Mouse (Mus musculus) 3134 (cell line): ENCODE results near the gene Iba57.

Experiments
- DNase-seq: peaks from one replicate; pipeline ENCODE4 v3.0.0-alpha.2; 2011; ENCODE audit warnings: low spot score; ENCODE audit not compliant: insufficient read length; ENCODE audit errors: extremely low read depth

Gene Iba57

DNA sequence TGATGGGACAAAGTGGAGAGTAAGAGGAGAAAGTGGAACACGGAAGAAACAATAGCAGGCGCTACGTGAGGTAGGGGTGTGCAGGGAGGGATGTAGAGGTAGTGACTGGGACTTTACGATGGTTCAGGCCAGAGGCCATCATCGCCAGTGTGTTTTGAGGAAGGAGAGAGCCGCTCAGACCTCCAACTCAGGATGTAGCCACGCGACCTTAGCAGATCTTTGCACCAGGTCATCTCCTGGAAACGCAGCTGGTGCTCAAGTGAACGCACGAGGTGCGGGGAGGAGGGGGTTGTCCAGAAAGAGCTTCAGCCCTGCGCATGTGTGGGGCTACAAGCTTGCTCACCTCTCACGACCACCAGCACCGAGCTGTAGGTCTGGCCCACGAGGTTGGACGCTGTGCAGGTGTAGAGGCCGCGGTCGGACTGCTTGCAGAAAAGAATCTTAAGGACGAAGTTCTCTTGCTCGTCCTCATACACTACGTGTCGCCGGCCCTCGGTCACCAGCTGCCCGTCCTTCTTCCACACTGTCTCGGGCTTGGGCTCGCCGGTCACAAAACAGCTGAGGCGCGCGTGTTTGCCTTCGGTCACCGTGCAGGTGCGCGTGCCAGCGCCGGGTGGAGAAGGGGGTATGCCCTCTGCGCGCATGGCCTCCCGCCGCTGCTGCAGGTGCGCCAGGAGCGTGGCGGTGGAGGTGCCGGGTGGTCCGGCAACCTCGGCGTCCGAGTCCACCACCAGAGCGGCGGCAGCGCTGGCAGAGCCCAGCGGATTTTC is 28.3 kb downstream of the Iba57 start:
- DNase-seq: no peak

DNA sequence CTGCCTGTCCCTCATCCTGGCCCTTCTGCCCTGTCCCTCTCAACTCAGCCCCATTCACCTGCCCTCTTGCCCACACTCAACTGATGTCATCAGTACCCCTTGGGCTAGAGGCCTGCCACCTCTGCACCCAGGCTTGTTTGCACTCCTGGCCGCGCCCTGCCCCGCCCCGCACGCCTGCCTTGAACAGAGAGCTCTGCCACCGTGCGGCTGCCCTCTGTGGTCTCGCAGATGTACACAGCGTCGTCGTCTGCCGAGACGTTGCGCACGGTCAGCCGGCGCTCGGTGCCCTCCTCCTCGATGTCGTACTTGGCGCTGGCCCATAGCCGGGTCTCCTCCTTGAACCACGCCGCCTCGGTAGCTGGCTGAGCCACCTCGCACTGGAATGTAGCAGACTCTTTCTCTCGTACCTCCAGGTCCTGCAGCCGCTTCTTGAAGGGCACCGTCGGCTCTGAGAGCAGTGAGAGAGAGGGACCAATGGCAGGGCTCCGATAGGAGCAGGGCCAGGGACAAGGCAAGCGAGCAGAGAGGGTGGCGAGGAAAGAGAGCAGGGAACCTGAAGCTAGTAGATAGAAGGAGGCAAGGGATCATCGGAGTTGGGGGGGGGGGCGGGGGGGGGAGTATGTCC is 29.1 kb downstream of the Iba57 start:
- no peak for DNase-seq

DNA sequence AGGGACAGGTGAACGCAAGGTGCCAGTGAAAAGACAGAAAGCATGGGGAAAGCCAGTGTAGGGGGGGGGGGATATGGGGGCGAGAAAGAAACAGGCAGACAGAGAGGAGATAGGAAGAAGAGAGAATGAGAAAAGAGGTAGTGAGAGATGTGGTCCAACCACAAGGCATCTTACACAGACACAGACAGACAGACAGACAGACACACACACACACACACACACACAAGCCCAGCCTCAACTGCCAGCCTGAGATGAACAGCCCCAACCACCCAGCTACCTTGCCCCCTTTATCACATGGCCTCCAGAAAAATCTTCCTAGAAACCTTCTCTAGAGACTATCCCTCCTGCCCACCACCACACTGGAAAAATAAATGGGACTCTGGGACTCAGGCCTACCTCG is 31.5 kb downstream of the Iba57 start:
- DNase-seq: no peak

DNA sequence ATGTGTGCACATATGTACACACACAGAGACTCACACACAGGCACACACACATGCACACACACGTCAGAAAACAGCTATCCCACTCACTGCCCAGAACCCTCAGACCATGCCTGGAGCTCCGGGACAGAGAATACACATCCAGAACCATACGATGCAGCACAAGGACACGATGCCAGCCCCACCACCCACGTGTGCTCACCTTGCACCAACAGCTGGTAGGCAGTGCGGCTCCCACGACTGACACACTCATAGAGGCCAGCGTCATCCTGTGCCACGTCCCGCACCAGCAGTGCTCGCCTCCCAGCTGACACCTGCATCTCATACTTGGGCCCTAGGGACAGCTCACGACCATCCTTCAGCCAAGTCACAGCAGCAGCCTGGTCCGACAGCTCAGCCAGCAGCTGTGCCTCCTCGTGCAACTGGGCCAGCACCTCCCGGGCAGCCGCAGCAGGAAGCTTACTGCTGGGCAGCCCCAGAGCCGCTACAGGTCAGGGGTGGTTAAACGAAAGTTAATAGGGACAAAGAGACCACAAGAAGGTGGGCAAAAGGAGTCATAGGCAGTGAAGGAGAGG is 32.1 kb downstream of the Iba57 start:
- DNase-seq: no peak

DNA sequence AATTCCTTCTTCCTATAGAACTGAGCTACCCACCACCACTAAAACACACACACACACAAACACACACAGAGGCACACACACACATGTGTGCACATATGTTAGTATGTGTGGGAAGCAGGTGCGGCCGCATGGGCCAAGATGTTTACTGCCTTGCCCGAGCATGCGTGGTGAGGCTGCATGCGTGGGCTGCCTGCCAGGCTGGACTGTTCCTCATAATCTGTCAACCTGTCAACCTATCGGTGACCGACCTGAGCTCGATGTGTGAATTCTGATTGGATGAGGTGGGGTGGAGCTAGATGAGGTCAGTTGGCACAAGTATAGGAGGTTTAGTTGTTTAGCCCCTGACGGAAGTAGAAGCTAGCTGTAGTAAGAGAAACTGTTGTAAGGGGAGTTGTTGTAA is 32.8 kb downstream of the Iba57 start:
- no peak for DNase-seq

DNA sequence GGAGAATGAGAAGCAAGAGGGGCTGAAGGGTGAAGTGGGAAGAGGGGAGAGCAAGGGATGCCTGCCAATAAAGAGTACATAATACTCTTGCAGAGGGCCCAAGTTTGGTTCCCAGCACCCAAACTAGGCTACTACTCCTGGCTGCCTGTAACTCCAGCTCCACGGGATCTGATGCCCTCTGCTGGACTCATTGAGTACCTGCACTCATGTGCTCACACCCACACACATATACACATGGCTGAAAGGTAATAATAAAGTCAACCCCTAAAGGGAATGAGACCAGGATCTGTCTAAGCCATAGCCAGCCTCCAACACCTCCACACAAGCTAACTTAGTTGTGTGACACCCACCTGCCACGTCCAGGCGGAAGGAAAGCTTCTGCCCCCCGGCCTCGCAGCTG is 57.6 kb downstream of the Iba57 start:
- DNase-seq: no peak
